Mouse (Mus musculus): ENCODE measurements around the gene Lrfn1.

DNA sequence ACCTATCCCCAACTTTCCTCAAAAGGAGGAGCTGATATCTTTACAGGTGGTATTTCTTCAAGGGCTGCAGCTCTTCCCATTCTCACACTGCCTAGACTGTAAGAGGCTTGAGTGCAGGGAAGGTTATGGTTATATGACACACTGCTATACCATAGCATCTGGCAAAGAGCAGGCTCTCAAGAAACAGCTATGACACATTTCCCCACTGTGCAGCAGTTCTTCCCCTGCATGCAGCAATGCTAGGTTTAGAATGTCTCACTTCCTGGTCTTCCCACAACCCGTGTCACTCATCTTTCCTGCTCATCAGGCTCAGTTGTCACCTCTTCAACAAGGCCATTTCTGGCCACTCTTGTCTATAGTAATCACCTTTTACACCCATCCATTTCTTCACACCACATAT, 21.3 kb upstream of the Lrfn1 start:
- TF ChIP-seq CTCF (IDR thresholded peaks at IDR 0.05; ENCODE audit: low read depth, low read length), result no peak
- no peak for TF ChIP-seq GATA1 (IDR thresholded peaks at IDR 0.05; ENCODE audit: borderline replicate concordance, low read length)
- TF ChIP-seq TAL1 (conservative IDR thresholded peaks at IDR 0.05; ENCODE audit: low read depth, low read length), result no peak
